Mouse (Mus musculus): Measurements from ENCODE around the gene Psmf1. TPM values are rescaled to one million over a fixed set of nuclear protein-coding genes. Genes with fewer than 3 reads are reported as not detected.
A peak's percentile ranks its signal among the peaks of the same experiment; 100 is the strongest.

Psmf1 gene
- polyA plus RNA-seq, 1 experiment from 2014 or later: 65.1 TPM

- Histone ChIP-seq H3K36me3 (ENCODE audit: control insufficient read depth, insufficient read depth, low read length) (0 out of 2 replicates have a peak, but pooled peaks cover 6% of the 10 kb centered on the region), H3K4me1 (ENCODE audit: control insufficient read depth, insufficient read depth, low read depth, low read length) (peaks cover 20% of the 10 kb centered on the region)
- peak; percentile 58 for ATAC-seq
Measured at GRCm38 (mm10) chr2:151702851-151703190, 41.2 kb downstream of the Psmf1 start.

GRCm38 (mm10) chr2:151702146-151702850 is 41.7 kb downstream of the Psmf1 start:
- under 1% methylated on average over 59 of the region's 97 CpGs for WGBS
- no peaks in the 10 kb centered on the region for H3K27me3 ChIP-seq (replicated peaks; ENCODE audit: control insufficient read depth, insufficient read depth, low read length)
- H3K36me3 ChIP-seq (ENCODE audit: control insufficient read depth, insufficient read depth, low read length): 0 out of 2 replicates have a peak, but pooled peaks cover 6% of the 10 kb centered on the region
- peak overlapping the region; percentile 84 for H3K27ac ChIP-seq (ENCODE audit: low read depth, low read length)
- H3K4me1 ChIP-seq (ENCODE audit: control insufficient read depth, insufficient read depth, low read depth, low read length): peaks cover 20% of the 10 kb centered on the region
- no peaks in the 10 kb centered on the region for H3K9me3 ChIP-seq (ENCODE audit: control insufficient read depth, low read length)
- H3K4me3 ChIP-seq (ENCODE audit: low read length): peak overlapping the region; percentile 93
- peak overlapping the region; percentile 93 for H3K4me2 ChIP-seq (ENCODE audit: low read length)
- peak overlapping the region; percentile 96 for H3K9ac ChIP-seq (ENCODE audit: low read depth, low read length)
- peak; percentile 87 for ATAC-seq

More at GRCm38 (mm10) chr2:151702851-151703190, 41.2 kb downstream of the Psmf1 start:
- Histone ChIP-seq H3K4me3 (ENCODE audit: low read length) (peak overlapping the region; percentile 93), H3K27me3 (replicated peaks; ENCODE audit: control insufficient read depth, insufficient read depth, low read length) (no peaks in the 10 kb centered on the region), H3K9ac (ENCODE audit: low read depth, low read length) (peak overlapping the region; percentile 96), H3K4me2 (ENCODE audit: low read length) (peak overlapping the region; percentile 93), H3K9me3 (ENCODE audit: control insufficient read depth, low read length) (no peaks in the 10 kb centered on the region), H3K27ac (ENCODE audit: low read depth, low read length) (peak overlapping the region; percentile 84)
- WGBS: 2% methylated on average over 17 of the region's 17 CpGs

GRCm38 (mm10) chr2:151701231-151702145 is 42.5 kb downstream of the Psmf1 start, which contains the start of gene Tmem74b:
Gene Tmem74b (plus strand): TSS chr2:151702008.
- peak within 1 kb of the TSS; percentile 93 for H3K4me2 ChIP-seq (ENCODE audit: low read length)
- no peak; the same call in 1 of the 2 replicates for ATAC-seq
- H3K4me3 ChIP-seq (ENCODE audit: low read length): peak within 1 kb of the TSS; percentile 93
- H3K27me3 ChIP-seq (replicated peaks; ENCODE audit: control insufficient read depth, insufficient read depth, low read length): no peaks in the 10 kb centered on the region
- H3K9ac ChIP-seq (ENCODE audit: low read depth, low read length): peak within 1 kb of the TSS; percentile 96
- H3K9me3 ChIP-seq (ENCODE audit: control insufficient read depth, low read length): no peaks in the 10 kb centered on the region
- H3K36me3 ChIP-seq (ENCODE audit: control insufficient read depth, insufficient read depth, low read length): no peaks in the 10 kb centered on the region
- peak within 1 kb of the TSS; percentile 84 for H3K27ac ChIP-seq (ENCODE audit: low read depth, low read length)
- H3K4me1 ChIP-seq (ENCODE audit: control insufficient read depth, insufficient read depth, low read depth, low read length): peaks cover 20% of the 10 kb centered on the region
- WGBS: 2% methylated on average over 24 of the region's 25 CpGs

GRCm38 (mm10) chr2:151682976-151683375 is 61.0 kb downstream of the Psmf1 start:
- Histone ChIP-seq H3K4me3 (ENCODE audit: low read length) (no peak overlapping the region), H3K27me3 (replicated peaks; ENCODE audit: control insufficient read depth, insufficient read depth, low read length) (no peaks in the 10 kb centered on the region), H3K9ac (ENCODE audit: low read depth, low read length) (no peak overlapping the region), H3K36me3 (ENCODE audit: control insufficient read depth, insufficient read depth, low read length) (no peaks in the 10 kb centered on the region), H3K4me1 (ENCODE audit: control insufficient read depth, insufficient read depth, low read depth, low read length) (no peaks in the 10 kb centered on the region), H3K4me2 (ENCODE audit: low read length) (no peak overlapping the region), H3K27ac (ENCODE audit: low read depth, low read length) (no peak overlapping the region), H3K9me3 (ENCODE audit: control insufficient read depth, low read length) (no peaks in the 10 kb centered on the region)
- ATAC-seq: no peak
- WGBS: 87% methylated on average over 4 of the region's 4 CpGs

GRCm38 (mm10) chr2:151682357-151682756 is 61.6 kb downstream of the Psmf1 start:
- no peak overlapping the region for H3K9ac ChIP-seq (ENCODE audit: low read depth, low read length)
- no peaks in the 10 kb centered on the region for H3K4me1 ChIP-seq (ENCODE audit: control insufficient read depth, insufficient read depth, low read depth, low read length)
- no peaks in the 10 kb centered on the region for H3K27me3 ChIP-seq (replicated peaks; ENCODE audit: control insufficient read depth, insufficient read depth, low read length)
- peak; percentile 90 for ATAC-seq
- H3K36me3 ChIP-seq (ENCODE audit: control insufficient read depth, insufficient read depth, low read length): no peaks in the 10 kb centered on the region
- WGBS: 40% methylated on average over 3 of the region's 3 CpGs
- no peak overlapping the region for H3K4me2 ChIP-seq (ENCODE audit: low read length)
- no peaks in the 10 kb centered on the region for H3K9me3 ChIP-seq (ENCODE audit: control insufficient read depth, low read length)
- no peak overlapping the region for H3K27ac ChIP-seq (ENCODE audit: low read depth, low read length)
- no peak overlapping the region for H3K4me3 ChIP-seq (ENCODE audit: low read length)

GRCm38 (mm10) chr2:151676234-151676633 is 67.8 kb downstream of the Psmf1 start:
- Histone ChIP-seq H3K36me3 (ENCODE audit: control insufficient read depth, insufficient read depth, low read length) (no peaks in the 10 kb centered on the region), H3K4me2 (ENCODE audit: low read length) (no peak overlapping the region), H3K9ac (ENCODE audit: low read depth, low read length) (no peak overlapping the region), H3K27ac (ENCODE audit: low read depth, low read length) (no peak overlapping the region), H3K4me3 (ENCODE audit: low read length) (no peak overlapping the region), H3K9me3 (ENCODE audit: control insufficient read depth, low read length) (no peaks in the 10 kb centered on the region), H3K27me3 (replicated peaks; ENCODE audit: control insufficient read depth, insufficient read depth, low read length) (no peaks in the 10 kb centered on the region), H3K4me1 (ENCODE audit: control insufficient read depth, insufficient read depth, low read depth, low read length) (no peaks in the 10 kb centered on the region)
- peak; percentile 72; the same call in 1 of the 2 replicates for ATAC-seq
- WGBS: 63% methylated on average over 2 of the region's 2 CpGs

- Histone ChIP-seq H3K36me3 (ENCODE audit: control insufficient read depth, insufficient read depth, low read length) (no peaks in the 10 kb centered on the region), H3K4me1 (ENCODE audit: control insufficient read depth, insufficient read depth, low read depth, low read length) (no peaks in the 10 kb centered on the region), H3K27me3 (replicated peaks; ENCODE audit: control insufficient read depth, insufficient read depth, low read length) (no peaks in the 10 kb centered on the region), H3K4me2 (ENCODE audit: low read length) (no peak overlapping the region), H3K9ac (ENCODE audit: low read depth, low read length) (no peak overlapping the region), H3K9me3 (ENCODE audit: control insufficient read depth, low read length) (no peaks in the 10 kb centered on the region), H3K4me3 (ENCODE audit: low read length) (no peak overlapping the region), H3K27ac (ENCODE audit: low read depth, low read length) (no peak overlapping the region)
- 58% methylated on average over 1 of the region's 1 CpGs for WGBS
- no peak; the same call in 1 of the 2 replicates for ATAC-seq
Measured at GRCm38 (mm10) chr2:151670968-151671329, 73.0 kb downstream of the Psmf1 start.

- Histone ChIP-seq H3K4me1 (ENCODE audit: control insufficient read depth, insufficient read depth, low read depth, low read length) (no peaks in the 10 kb centered on the region), H3K27me3 (replicated peaks; ENCODE audit: control insufficient read depth, insufficient read depth, low read length) (no peaks in the 10 kb centered on the region), H3K9ac (ENCODE audit: low read depth, low read length) (peak overlapping the region; percentile 60), H3K9me3 (ENCODE audit: control insufficient read depth, low read length) (no peaks in the 10 kb centered on the region), H3K36me3 (ENCODE audit: control insufficient read depth, insufficient read depth, low read length) (no peaks in the 10 kb centered on the region), H3K27ac (ENCODE audit: low read depth, low read length) (no peak overlapping the region), H3K4me3 (ENCODE audit: low read length) (peak overlapping the region; percentile 33), H3K4me2 (ENCODE audit: low read length) (peak overlapping the region; percentile 54)
- ATAC-seq: peak; percentile 81
- 34% methylated on average over 46 of the region's 48 CpGs for WGBS
Measured at GRCm38 (mm10) chr2:151670026-151670967, 73.7 kb downstream of the Psmf1 start.
